Mouse (Mus musculus): ENCODE data around the gene Muc20. TPM values are rescaled to one million over a fixed set of nuclear protein-coding genes. Genes with fewer than 3 reads are reported as not detected.

Gene Muc20
- polyA plus RNA-seq, 1 experiment from 2014 or later: 3.3 TPM

DNA sequence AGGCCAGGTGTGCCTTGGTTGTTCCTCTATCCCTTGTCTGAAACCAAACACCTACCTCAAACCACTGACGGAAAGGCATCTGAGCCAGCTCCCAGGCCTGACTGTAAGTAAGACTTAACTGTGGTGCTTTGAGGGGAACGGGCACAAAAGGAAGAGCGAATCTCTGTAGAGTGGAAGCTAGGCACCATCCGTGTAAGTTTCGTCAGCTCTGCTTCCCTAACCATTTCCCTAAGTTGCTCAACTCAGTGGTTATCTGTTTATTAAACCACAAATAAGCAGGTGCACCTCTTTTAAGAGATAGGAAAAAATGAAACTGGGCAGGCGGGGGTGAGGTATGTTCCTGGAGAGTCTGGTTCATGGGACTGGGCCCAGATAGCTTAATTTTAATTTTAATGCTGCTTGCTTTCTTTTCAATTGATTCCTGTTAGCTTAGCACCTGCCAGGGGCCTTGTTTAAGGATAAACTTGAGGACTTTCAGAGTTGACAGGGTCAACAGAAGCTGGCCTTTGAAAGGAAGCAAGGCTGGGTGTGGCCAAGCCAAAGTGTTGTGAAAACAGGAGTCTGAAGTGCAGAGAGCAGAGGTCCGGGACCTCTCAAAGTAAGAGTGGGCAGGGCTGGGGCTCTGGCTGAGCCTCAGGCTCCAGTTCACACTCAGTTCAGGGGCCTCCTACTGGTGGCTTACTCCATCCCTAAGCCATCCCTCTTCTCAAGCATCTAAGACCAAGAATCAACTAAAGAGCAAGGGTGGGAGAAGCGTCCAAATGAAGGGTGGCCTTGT lies 10.4 kb upstream of the Muc20 start:
- no peak overlapping the region for H3K4me2 ChIP-seq (replicated peaks; ENCODE audit: low read depth, low read length)
- no peak overlapping the region for H3K9ac ChIP-seq (ENCODE audit: low read depth, low read length)
- no peak overlapping the region for H3K4me3 ChIP-seq (ENCODE audit: low read length)
- no peak for ATAC-seq (ENCODE audit: low FRiP score, low TSS enrichment)
- H3K9me3 ChIP-seq (ENCODE audit: control insufficient read depth, low read length): no peaks in the 10 kb centered on the region
- 0 out of 2 replicates have a peak, but pooled peaks cover 5% of the 10 kb centered on the region for H3K4me1 ChIP-seq (ENCODE audit: control insufficient read depth, insufficient read depth, low read length)
- H3K27me3 ChIP-seq (ENCODE audit: control insufficient read depth, insufficient read depth, low read length): no peaks in the 10 kb centered on the region
- no peaks in the 10 kb centered on the region for H3K36me3 ChIP-seq (ENCODE audit: control insufficient read depth, insufficient read depth, low read length)
- WGBS: 59% methylated on average over 8 of the region's 8 CpGs
- H3K27ac ChIP-seq (ENCODE audit: low read depth, low read length): no peak overlapping the region

DNA sequence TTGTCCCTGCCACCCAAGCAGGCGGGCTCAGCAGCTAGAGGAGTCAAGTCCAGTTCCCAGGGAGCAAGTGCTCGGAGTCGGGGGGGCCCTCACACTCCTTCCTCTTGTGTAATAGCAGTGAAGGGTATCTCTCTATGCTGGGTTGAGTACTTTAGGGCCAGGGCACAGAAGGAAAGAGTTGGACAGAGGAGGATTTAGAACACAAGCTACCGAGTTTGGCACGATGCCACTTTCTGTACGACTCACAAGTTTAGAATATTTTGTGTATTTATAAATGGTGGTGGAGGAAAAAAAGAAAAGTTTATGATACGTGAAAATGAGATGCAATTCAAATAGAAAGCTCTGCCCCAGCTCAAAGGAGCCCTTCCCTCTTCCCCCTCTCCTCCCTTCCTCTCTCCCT lies 7.9 kb upstream of the Muc20 start:
- H3K4me3 ChIP-seq (ENCODE audit: low read length): no peak overlapping the region
- no peaks in the 10 kb centered on the region for H3K36me3 ChIP-seq (ENCODE audit: control insufficient read depth, insufficient read depth, low read length)
- H3K9me3 ChIP-seq (ENCODE audit: control insufficient read depth, low read length): no peaks in the 10 kb centered on the region; the same call in 1 of the 2 replicates
- 0 out of 2 replicates have a peak, but pooled peaks cover 5% of the 10 kb centered on the region for H3K4me1 ChIP-seq (ENCODE audit: control insufficient read depth, insufficient read depth, low read length)
- no peak for ATAC-seq (ENCODE audit: low FRiP score, low TSS enrichment)
- no peak overlapping the region for H3K4me2 ChIP-seq (replicated peaks; ENCODE audit: low read depth, low read length)
- no peak overlapping the region for H3K9ac ChIP-seq (ENCODE audit: low read depth, low read length)
- H3K27me3 ChIP-seq (ENCODE audit: control insufficient read depth, insufficient read depth, low read length): no peaks in the 10 kb centered on the region
- no peak overlapping the region for H3K27ac ChIP-seq (ENCODE audit: low read depth, low read length)
- WGBS: 80% methylated on average over 7 of the region's 7 CpGs

DNA sequence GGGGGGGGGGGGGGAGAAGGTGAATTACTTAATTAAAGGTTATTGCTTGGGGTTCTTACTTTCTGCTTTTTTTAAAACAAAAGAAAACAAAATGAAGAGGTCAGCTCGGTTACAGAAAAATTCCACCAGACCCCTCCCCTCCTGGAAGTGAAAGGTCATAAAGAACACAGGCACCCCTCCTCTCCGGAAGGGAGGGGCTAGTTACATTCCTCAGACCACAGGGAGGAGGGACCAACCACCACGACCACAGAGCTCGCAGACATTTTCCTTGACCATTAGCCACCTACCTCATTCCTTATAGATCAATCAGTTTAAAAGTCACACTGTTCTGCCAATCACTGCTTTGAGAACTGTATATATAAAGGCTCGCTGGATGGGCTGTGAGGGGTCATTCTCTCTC lies 6.7 kb upstream of the Muc20 start:
- Histone ChIP-seq H3K4me2 (replicated peaks; ENCODE audit: low read depth, low read length) (no peak overlapping the region), H3K4me3 (ENCODE audit: low read length) (no peak overlapping the region), H3K4me1 (ENCODE audit: control insufficient read depth, insufficient read depth, low read length) (0 out of 2 replicates have a peak, but pooled peaks cover 6% of the 10 kb centered on the region), H3K27me3 (ENCODE audit: control insufficient read depth, insufficient read depth, low read length) (no peaks in the 10 kb centered on the region), H3K9me3 (ENCODE audit: control insufficient read depth, low read length) (no peaks in the 10 kb centered on the region; the same call in 1 of the 2 replicates), H3K27ac (ENCODE audit: low read depth, low read length) (no peak overlapping the region), H3K36me3 (ENCODE audit: control insufficient read depth, insufficient read depth, low read length) (no peaks in the 10 kb centered on the region), H3K9ac (ENCODE audit: low read depth, low read length) (no peak overlapping the region)
- no peak for ATAC-seq (ENCODE audit: low FRiP score, low TSS enrichment)
- WGBS: 27% methylated on average over 5 of the region's 5 CpGs

DNA sequence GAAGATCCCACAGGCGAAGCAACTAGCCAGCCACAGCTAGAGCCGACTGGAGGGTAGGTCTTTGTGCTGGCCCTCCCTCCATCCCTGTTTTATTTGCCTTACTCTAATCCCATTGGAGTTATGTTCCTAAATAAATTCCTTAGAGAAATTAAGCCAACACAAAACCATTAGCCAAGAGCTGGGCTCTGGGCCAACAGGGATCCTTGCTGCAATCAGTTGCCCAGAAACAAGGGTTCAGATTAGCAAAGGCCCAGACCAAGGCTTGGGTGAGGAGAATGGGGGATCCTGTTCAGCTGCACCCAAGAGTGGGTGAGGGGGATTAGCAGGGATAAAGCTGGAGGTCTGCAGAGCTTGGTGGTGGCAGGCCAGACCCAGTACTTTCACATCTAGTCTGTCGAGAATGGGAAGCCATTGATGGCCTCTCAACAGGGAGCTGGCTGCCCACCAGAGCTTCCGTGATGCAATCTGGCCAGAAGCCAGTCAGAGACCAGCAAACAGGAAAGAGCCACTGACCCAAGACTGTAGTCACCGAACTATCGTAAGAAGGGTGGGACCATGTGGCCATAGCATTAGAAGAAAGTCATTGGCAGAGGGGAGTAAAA lies 6.1 kb upstream of the Muc20 start:
- WGBS: 47% methylated on average over 6 of the region's 6 CpGs
- H3K4me1 ChIP-seq (ENCODE audit: control insufficient read depth, insufficient read depth, low read length): 0 out of 2 replicates have a peak, but pooled peaks cover 9% of the 10 kb centered on the region
- ATAC-seq (ENCODE audit: low FRiP score, low TSS enrichment): peak; percentile 38

DNA sequence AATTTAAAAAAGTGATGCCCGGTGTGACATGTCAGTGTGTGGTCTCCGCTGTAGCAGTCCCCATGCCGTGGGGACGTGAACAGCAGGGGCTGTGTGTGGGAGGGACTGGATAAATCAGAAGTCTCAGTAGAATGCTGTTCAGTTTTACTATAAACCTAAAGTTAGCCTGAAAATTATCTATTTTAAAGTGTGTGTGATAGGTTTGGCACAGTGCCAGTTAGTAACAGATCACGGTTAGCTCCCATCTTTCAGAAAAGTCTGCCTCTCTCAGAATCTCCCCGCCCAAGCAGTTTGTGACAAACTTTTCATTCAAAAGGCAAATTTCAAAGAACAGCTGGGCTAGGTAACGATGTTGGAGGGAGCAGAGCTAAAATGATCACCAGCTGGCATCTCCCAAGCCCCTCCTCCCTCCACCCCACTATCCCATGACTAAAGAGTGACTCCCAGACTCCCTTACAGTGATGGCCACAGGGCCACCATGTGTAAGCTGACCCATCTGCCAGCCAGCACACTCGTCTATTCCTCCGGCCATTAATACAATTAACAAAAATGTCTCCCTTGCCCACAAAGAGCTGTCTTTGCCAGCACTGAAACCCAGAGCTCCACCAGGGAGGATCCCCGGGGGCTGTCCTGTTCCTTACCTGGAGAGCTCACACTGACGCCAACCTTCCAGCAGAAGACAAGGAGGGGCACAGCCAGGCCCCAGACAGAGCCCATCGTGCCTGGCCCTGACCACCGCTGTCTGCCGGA lies 384 bp downstream of the Muc20 start:
- no peak overlapping the region for H3K4me3 ChIP-seq (ENCODE audit: low read length)

More for the DNA sequence above, 6.1 kb upstream of the Muc20 start:
- no peaks in the 10 kb centered on the region; the same call in 1 of the 2 replicates for H3K9me3 ChIP-seq (ENCODE audit: control insufficient read depth, low read length)
- H3K27ac ChIP-seq (ENCODE audit: low read depth, low read length): 0 out of 2 replicates have a peak overlapping the region, but pooled peaks have one; percentile 30
- H3K4me2 ChIP-seq (replicated peaks; ENCODE audit: low read depth, low read length): no peak overlapping the region
- no peaks in the 10 kb centered on the region for H3K36me3 ChIP-seq (ENCODE audit: control insufficient read depth, insufficient read depth, low read length)
- H3K9ac ChIP-seq (ENCODE audit: low read depth, low read length): no peak overlapping the region
- no peaks in the 10 kb centered on the region for H3K27me3 ChIP-seq (ENCODE audit: control insufficient read depth, insufficient read depth, low read length)
- H3K4me3 ChIP-seq (ENCODE audit: low read length): no peak overlapping the region

DNA sequence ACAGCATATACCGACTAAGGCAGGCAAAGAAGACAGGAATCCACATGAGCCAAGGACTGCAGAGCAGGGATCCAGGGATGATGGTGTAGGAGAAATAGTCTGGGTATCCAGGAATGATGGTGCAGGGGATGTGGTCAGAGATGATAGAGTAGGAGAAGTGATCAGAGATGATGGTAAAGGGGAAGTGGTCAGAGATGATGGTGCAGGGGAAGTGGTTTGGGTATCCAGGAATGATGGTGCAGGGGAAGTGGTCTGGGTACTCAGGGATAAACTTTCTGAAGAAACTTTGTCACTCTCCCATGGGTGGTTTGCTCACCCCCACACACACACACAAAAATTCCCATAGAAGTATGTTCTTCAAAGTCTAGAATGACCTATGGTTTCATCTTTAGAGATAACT lies 2.1 kb downstream of the Muc20 start:
- no peak overlapping the region for H3K4me3 ChIP-seq (ENCODE audit: low read length)
- WGBS: 86% methylated on average over 1 of the region's 1 CpGs
- H3K4me1 ChIP-seq (ENCODE audit: control insufficient read depth, insufficient read depth, low read length): 0 out of 2 replicates have a peak, but pooled peaks cover 4% of the 10 kb centered on the region
- no peak overlapping the region for H3K4me2 ChIP-seq (replicated peaks; ENCODE audit: low read depth, low read length)
- H3K36me3 ChIP-seq (ENCODE audit: control insufficient read depth, insufficient read depth, low read length): no peaks in the 10 kb centered on the region
- H3K27me3 ChIP-seq (ENCODE audit: control insufficient read depth, insufficient read depth, low read length): no peaks in the 10 kb centered on the region
- no peak for ATAC-seq (ENCODE audit: low FRiP score, low TSS enrichment)
- no peaks in the 10 kb centered on the region for H3K9me3 ChIP-seq (ENCODE audit: control insufficient read depth, low read length)
- no peak overlapping the region for H3K9ac ChIP-seq (ENCODE audit: low read depth, low read length)
- no peak overlapping the region for H3K27ac ChIP-seq (ENCODE audit: low read depth, low read length)

More for the DNA sequence above, 384 bp downstream of the Muc20 start:
- ATAC-seq (ENCODE audit: low FRiP score, low TSS enrichment): no peak
- Histone ChIP-seq H3K9me3 (ENCODE audit: control insufficient read depth, low read length) (no peaks in the 10 kb centered on the region; the same call in 1 of the 2 replicates), H3K27ac (ENCODE audit: low read depth, low read length) (no peak overlapping the region), H3K9ac (ENCODE audit: low read depth, low read length) (no peak overlapping the region), H3K36me3 (ENCODE audit: control insufficient read depth, insufficient read depth, low read length) (no peaks in the 10 kb centered on the region), H3K4me2 (replicated peaks; ENCODE audit: low read depth, low read length) (no peak overlapping the region), H3K4me1 (ENCODE audit: control insufficient read depth, insufficient read depth, low read length) (0 out of 2 replicates have a peak, but pooled peaks cover 4% of the 10 kb centered on the region), H3K27me3 (ENCODE audit: control insufficient read depth, insufficient read depth, low read length) (no peaks in the 10 kb centered on the region)
- WGBS: 52% methylated on average over 14 of the region's 14 CpGs

DNA sequence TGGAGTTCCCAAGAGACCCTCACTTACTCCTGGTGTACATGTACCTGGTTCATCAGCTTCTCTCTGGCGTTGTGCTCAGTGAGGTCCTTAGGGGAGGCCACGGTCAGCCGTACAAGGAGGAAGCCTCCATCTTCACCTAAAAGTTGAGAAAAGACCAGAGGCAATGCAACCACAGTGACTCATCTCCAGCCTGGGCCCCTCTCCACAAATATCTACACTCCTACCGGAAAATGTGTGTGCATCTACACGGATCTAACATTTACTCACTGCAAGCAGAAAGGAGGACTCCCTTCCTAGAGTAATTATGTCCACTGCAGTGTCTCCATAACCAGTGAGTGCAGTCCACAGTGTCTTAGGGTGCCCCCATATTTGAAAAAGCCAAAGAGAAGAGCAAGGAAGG lies 7.2 kb downstream of the Muc20 start:
- no peak overlapping the region for H3K4me3 ChIP-seq (ENCODE audit: low read length)
- no peaks in the 10 kb centered on the region for H3K4me1 ChIP-seq (ENCODE audit: control insufficient read depth, insufficient read depth, low read length)
- ATAC-seq (ENCODE audit: low FRiP score, low TSS enrichment): no peak
- H3K27me3 ChIP-seq (ENCODE audit: control insufficient read depth, insufficient read depth, low read length): no peaks in the 10 kb centered on the region
- H3K4me2 ChIP-seq (replicated peaks; ENCODE audit: low read depth, low read length): no peak overlapping the region
- no peaks in the 10 kb centered on the region for H3K36me3 ChIP-seq (ENCODE audit: control insufficient read depth, insufficient read depth, low read length)
- H3K9me3 ChIP-seq (ENCODE audit: control insufficient read depth, low read length): no peaks in the 10 kb centered on the region
- WGBS: 91% methylated on average over 5 of the region's 5 CpGs
- no peak overlapping the region for H3K27ac ChIP-seq (ENCODE audit: low read depth, low read length)
- no peak overlapping the region for H3K9ac ChIP-seq (ENCODE audit: low read depth, low read length)

DNA sequence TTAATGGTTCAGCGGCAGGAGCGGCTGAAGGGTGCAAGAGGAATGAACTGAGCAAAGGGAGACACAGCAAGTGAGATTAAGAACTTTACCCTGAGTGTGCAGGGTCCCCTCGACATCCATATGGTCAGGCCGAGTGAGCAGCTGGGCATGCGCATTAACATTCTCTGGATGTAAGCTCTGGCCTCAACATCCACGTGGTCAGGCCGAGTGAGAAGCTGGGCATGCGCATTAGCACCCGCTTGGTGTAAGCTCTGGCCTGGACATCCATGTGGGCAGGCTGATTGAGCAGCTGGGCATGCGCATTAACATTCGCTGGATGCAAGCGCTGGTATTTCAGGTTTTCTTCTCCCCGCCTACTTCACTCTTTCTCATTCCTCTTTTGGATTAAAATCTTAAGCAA lies 12.4 kb downstream of the Muc20 start:
- WGBS: 83% methylated on average over 13 of the region's 13 CpGs
- Histone ChIP-seq H3K27ac (ENCODE audit: low read depth, low read length) (no peak overlapping the region), H3K9ac (ENCODE audit: low read depth, low read length) (no peak overlapping the region), H3K9me3 (ENCODE audit: control insufficient read depth, low read length) (no peaks in the 10 kb centered on the region), H3K36me3 (ENCODE audit: control insufficient read depth, insufficient read depth, low read length) (no peaks in the 10 kb centered on the region), H3K27me3 (ENCODE audit: control insufficient read depth, insufficient read depth, low read length) (no peaks in the 10 kb centered on the region), H3K4me2 (replicated peaks; ENCODE audit: low read depth, low read length) (no peak overlapping the region), H3K4me1 (ENCODE audit: control insufficient read depth, insufficient read depth, low read length) (no peaks in the 10 kb centered on the region), H3K4me3 (ENCODE audit: low read length) (no peak overlapping the region)
- no peak for ATAC-seq (ENCODE audit: low FRiP score, low TSS enrichment)
